Mouse (Mus musculus) cortical plate, adult 2 months (tissue): ENCODE measurements around the gene Txnip.

Source experiments
- CTCF ChIP-seq: fragments of 200-500 bp; IDR thresholded peaks from 2 replicates; pipeline ENCODE4 v1.5.1; 2011; ENCODE audit warnings: mild to moderate bottlenecking, control low read depth, low read length; ENCODE audit not compliant: insufficient read depth; ENCODE audit errors: extremely low read depth
- POLR2A ChIP-seq: fragments of 200-500 bp; IDR thresholded peaks from 2 replicates; pipeline ENCODE4 v1.6.1; 2011; ENCODE audit warnings: mild to moderate bottlenecking, low read length, control low read depth; ENCODE audit not compliant: insufficient read depth; ENCODE audit errors: extremely low read depth

DNA sequence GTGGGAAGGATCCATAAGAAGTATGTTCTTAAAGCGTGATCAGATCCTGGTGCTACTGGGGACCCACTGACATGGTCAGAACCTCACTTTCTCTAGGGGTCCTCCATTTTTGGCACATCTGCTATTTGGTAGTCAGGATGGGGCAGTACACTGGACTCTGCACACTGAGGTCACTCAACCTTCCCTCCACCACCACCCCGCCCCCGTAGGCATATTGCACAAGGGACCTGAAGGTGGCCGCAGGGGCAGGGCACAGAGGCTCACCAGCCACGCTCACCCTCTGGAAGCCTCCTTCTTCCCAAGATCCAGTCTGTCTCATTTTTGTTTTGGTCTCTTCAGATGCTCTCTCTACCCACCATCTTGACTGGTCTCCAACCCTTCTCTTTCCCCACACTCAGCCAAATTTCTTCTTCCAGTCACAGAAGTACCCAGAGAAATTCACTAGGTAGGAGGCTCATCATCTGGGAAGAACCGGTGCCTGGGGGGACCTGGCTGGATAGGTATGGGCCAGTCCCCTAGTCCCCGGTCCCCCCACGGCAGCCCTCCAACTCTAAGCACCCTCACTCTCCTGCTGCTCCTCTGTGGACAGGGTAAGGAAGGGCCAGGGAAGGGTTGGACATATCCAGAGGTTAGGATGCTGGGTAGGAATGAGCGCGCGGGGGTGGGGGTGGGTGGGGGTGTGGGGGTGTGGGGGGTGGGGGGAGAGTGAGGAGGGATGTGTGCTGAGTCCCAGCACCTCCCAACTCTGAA is 31.6 kb upstream of the Txnip start:
- TF ChIP-seq POLR2A (no peak), CTCF (no peak)
